Mouse (Mus musculus) hindbrain, embryonic 13.5 days (tissue): ENCODE results near the gene Glrb. TPM values are rescaled to one million over a fixed set of nuclear protein-coding genes. Genes with fewer than 3 reads are reported as not detected.

Experiments
- ATAC-seq: fragments of 200-750 bp; cut with Nextera tagmentation; 2 replicates; pipeline ENCODE4 v1.8.0; 2017; ENCODE audit warnings: moderate TSS enrichment; ENCODE audit not compliant: low FRiP score
- H3K27ac ChIP-seq: fragments of 300-500 bp; sonication (generic); 2 replicates; pipeline ENCODE4 v1.5.1; 2015; ENCODE audit warnings: inconsistent platforms, mild to moderate bottlenecking, moderate library complexity
- H3K27me3 ChIP-seq: fragments of 300-500 bp; sonication (generic); 2 replicates; pipeline ENCODE4 v1.6.1; 2015; ENCODE audit warnings: mild to moderate bottlenecking, inconsistent platforms
- H3K36me3 ChIP-seq: fragments of 300-500 bp; sonication (generic); 2 replicates; pipeline ENCODE4 v1.6.1; 2015; ENCODE audit warnings: mild to moderate bottlenecking, inconsistent platforms
- H3K4me1 ChIP-seq: fragments of 300-500 bp; sonication (generic); replicated peaks from 2 replicates; pipeline ENCODE4 v1.6.1; 2015; ENCODE audit warnings: inconsistent platforms
- H3K4me2 ChIP-seq: fragments of 300-500 bp; sonication (generic); 2 replicates; pipeline ENCODE4 v1.6.1; 2015; ENCODE audit warnings: inconsistent platforms, mild to moderate bottlenecking, moderate library complexity
- H3K4me3 ChIP-seq: fragments of 300-500 bp; sonication (generic); 2 replicates; pipeline ENCODE4 v1.5.1; 2015; ENCODE audit warnings: mild to moderate bottlenecking, inconsistent platforms
- H3K9ac ChIP-seq: fragments of 300-500 bp; sonication (generic); 2 replicates; pipeline ENCODE4 v1.6.1; 2015; ENCODE audit warnings: mild to moderate bottlenecking, inconsistent platforms
- H3K9me3 ChIP-seq: fragments of 300-500 bp; sonication (generic); 2 replicates; pipeline ENCODE4 v1.6.1; 2016; ENCODE audit warnings: inconsistent platforms
- WGBS: fragments of 180-500 bp; shearing (Covaris S2); methylation state at CpG from one replicate; pipeline ENCODE4 v1.1.7; 2015; 5-methylcytosine and 5-hydroxymethylcytosine counted together
- polyA plus RNA-seq: library from polyadenylated mRNA; unstranded; fragments of >200 nt; fragmentation: Nextera tagmentation; extraction: Ambion mirVana; gene quantifications from 2 replicates; pipeline ENCODE4 v1.2.1, GENCODE M21; 2015

The Glrb gene
- polyA plus RNA-seq, result 21.9 and 23.9 TPM in 2 replicates

DNA sequence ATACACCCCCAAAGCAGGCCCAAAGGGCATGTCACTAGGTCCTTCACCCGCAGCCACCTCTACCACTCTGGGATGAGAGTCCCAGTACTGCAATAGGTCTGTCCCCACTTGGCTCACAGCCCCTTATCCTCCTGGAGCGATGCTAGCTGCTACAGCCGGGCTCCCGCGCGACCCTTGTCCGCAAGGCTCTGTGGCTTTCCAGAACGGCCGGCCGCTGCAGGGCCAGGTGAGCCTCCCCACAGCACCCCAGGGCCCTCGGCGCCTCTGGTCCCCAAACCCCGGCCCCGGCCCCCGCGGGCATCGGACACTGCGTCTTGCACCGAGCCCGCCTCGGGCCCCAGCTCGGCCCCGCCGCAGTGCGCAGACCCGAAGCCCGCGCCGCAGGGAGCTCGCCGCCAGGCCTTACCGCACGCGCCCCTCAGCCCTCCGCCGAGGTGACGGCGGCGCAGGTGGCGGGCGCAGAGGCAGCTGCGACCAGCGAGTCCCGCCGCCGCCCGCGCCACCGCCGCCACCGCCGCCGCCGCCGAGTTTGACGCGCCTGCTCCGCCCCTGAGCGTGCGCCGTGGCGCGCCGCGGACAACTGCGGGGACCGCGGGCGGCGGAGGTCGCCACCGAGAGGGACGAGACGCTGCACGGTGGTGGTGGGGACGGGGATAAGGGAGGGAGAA, at the start of gene Glrb:
TSS of gene Glrb (minus strand) at position 550 of the 668 bp plus-strand sequence.
- peak within 1 kb of the TSS; percentile 75 for H3K4me2 ChIP-seq
- no peaks in the 10 kb centered on the region for H3K27me3 ChIP-seq
- under 1% methylated on average over 64 of the region's 76 CpGs for WGBS
- peaks cover 9% of the 10 kb centered on the region; the same call in 1 of the 2 replicates for H3K4me1 ChIP-seq
- H3K4me3 ChIP-seq, result peak within 1 kb of the TSS; percentile 84
- peaks cover 4% of the 10 kb centered on the region; the same call in 1 of the 2 replicates for H3K36me3 ChIP-seq
- peak; percentile 94 for ATAC-seq
- peak within 1 kb of the TSS; percentile 89 for H3K27ac ChIP-seq
- no peaks in the 10 kb centered on the region for H3K9me3 ChIP-seq
- H3K9ac ChIP-seq, result peak within 1 kb of the TSS; percentile 96

DNA sequence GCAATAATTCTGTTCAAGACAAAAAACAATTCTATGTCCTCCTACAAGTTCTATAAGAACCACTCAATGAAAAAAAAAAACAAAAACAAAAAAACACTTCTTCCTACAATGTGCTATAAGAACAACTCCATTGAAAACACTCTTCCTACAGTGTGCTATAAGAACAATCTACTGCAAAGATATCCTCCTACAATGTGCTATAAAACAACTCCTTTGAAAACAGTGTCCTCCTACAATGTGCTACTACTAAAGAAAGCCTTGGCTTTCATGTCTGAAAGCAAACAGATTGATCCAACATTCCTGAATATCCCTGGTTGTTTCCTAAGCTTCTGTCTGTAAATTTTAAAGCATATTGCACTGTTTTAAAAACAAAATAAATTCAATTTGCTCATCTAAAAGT, 46.5 kb upstream of the Glrb start:
- H3K9me3 ChIP-seq, result no peaks in the 10 kb centered on the region
- H3K4me3 ChIP-seq, result no peak overlapping the region
- no peak for ATAC-seq
- no peak overlapping the region for H3K4me2 ChIP-seq
- H3K27me3 ChIP-seq, result no peaks in the 10 kb centered on the region
- H3K36me3 ChIP-seq, result no peaks in the 10 kb centered on the region
- H3K27ac ChIP-seq, result no peak overlapping the region
- no peak overlapping the region for H3K9ac ChIP-seq
- H3K4me1 ChIP-seq, result no peaks in the 10 kb centered on the region

DNA sequence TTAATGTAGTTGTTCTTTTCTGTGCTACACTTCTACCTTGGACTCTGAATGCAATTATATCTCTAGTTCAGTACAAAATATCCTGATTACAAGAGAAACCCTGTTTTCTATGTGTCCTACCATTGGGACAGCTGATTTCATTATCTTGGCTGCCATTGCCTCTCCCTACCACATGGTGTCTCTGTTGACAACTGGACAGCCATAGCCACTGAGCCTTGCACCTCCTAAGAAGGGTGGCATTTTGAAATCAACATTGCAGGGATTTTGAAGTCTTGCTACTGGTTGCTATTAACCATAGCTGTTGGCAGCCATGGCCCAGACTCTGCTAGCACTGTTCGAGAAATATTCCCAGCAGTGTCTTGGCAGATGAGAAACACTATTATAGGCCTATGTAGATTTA, 45.1 kb upstream of the Glrb start:
- ATAC-seq, result peak; percentile 89
- Histone ChIP-seq H3K4me2 (no peak overlapping the region), H3K9me3 (no peaks in the 10 kb centered on the region), H3K9ac (no peak overlapping the region), H3K27me3 (no peaks in the 10 kb centered on the region), H3K4me1 (no peaks in the 10 kb centered on the region), H3K4me3 (no peak overlapping the region), H3K36me3 (no peaks in the 10 kb centered on the region), H3K27ac (no peak overlapping the region)
- WGBS, result 51% methylated on average over 1 of the region's 1 CpGs

DNA sequence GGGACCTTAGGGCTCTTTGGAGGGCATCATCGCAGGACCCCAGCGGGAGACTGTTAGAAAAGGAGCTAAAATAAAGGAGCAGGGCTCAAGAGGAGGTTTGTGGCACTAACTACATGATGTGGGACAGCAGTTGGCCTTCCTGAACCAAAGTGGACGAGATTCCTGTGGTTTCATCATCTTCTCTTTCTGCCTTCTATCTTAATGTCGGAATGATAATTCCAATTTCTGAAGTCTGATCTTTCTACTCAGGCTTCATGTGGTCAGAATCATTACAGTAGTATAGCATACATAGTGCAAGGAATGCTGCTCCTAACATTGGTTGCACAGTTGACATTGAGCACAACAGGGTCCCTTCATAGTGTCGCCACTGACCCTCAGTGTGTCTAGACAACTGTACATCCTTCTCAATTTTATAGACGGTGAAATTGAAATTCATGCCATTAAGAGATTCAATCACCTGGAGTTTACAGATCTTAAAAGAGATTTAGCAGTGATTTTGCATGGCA, 372 bp upstream of the Glrb start:
- Histone ChIP-seq H3K36me3 (no peaks in the 10 kb centered on the region), H3K4me1 (peaks cover 9% of the 10 kb centered on the region; the same call in 1 of the 2 replicates), H3K9me3 (no peaks in the 10 kb centered on the region), H3K9ac (peak overlapping the region; percentile 96), H3K27me3 (no peaks in the 10 kb centered on the region), H3K4me2 (peak overlapping the region; percentile 75), H3K4me3 (peak overlapping the region; percentile 84), H3K27ac (peak overlapping the region; percentile 89)
- peak; percentile 53; the same call in 1 of the 2 replicates for ATAC-seq
- 23% methylated on average over 6 of the region's 6 CpGs for WGBS

DNA sequence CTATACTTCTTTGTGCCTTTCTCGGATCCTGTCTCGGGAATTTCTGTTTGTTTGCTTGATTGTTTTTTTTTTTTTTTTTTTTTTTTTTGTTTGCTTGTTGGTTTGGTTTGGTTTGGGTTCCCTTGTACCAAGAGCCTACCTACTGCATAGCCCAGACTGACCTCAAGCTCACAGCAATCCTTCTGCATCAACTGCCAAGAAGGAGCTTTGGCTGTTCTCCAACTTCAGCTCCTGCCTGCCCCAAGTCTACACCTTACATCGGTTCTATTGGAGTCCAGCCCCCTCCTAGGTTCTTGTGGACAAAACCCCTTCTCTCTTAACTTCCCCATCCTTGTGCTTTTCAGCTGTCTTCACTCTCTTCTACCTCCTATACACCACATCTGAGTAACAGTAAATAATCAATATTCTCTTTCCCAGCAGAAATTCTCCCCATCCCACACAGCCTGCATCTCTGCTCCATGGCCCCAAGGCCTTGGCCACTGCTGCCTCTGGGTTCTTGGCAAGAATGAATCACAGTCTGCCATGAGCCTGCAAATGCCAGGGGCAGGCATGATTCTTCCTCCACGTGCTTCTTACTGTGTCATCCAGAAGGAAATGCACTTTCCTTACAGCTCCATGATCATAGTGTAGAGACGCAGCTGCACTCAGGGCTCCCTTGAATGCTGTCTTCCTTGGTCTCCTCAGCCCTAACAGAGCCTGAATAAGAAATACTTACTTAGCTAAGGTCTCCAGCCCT, 18.5 kb downstream of the Glrb start:
- Histone ChIP-seq H3K4me1 (peaks cover 8% of the 10 kb centered on the region), H3K36me3 (no peaks in the 10 kb centered on the region), H3K9me3 (no peaks in the 10 kb centered on the region), H3K4me3 (no peak overlapping the region), H3K4me2 (no peak overlapping the region), H3K9ac (no peak overlapping the region), H3K27ac (no peak overlapping the region), H3K27me3 (no peaks in the 10 kb centered on the region)
- WGBS, result 76% methylated on average over 5 of the region's 5 CpGs
- ATAC-seq, result no peak

DNA sequence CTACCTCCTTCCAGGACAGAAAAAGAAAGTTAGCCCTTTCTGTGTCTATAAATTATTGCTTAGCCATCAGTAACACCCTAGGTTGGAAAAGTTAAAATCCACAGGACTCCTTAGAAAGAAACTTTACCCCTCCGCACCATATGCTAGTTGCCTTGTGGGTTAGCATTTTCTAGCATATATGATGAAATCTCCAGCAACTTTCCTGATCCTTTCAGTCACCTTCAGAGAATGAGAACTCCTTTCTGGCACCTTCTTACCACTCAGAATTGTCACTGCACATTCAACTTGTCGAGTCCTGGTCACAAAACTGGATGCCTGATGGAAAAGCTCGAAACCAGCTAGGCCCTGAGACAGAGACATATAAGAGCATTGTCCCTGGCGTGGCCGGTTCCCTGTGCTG, 19.1 kb downstream of the Glrb start:
- WGBS, result 89% methylated on average over 5 of the region's 5 CpGs
- Histone ChIP-seq H3K4me3 (no peak overlapping the region), H3K27ac (no peak overlapping the region), H3K4me1 (peaks cover 8% of the 10 kb centered on the region), H3K9me3 (no peaks in the 10 kb centered on the region), H3K36me3 (no peaks in the 10 kb centered on the region), H3K9ac (no peak overlapping the region), H3K27me3 (no peaks in the 10 kb centered on the region), H3K4me2 (no peak overlapping the region)
- ATAC-seq, result no peak

DNA sequence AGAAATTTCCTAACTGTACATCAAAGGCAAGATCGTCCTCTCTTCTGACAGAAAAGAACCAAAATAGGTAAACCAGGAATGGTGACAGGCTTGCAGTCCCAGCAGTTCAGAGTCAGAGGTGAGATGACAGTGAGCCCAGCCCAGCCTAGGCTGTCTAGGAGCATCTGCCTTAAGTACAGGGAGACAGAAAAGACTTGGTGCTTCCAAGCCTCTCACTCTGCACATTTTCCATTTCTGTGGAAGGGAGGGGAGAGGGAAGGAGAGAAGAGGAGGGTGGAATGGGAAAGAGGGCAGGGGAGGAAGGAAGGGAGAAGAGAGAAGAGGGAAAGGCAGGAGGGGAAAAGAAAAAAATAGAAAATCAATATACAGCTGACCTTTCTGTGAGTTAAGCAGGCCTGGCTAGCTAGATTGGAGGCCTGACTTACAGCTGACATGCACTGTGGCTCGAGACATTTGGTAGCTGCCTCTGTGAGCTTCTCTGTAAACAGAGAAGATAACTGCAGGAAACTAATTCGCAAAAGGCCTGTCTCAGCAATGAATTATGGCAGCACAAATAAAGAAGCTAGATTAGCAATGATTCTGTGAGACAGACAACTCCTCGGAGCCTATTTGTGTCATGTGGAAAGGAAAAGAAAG, 20.3 kb downstream of the Glrb start:
- Histone ChIP-seq H3K27me3 (no peaks in the 10 kb centered on the region), H3K4me2 (no peak overlapping the region), H3K4me3 (no peak overlapping the region), H3K4me1 (peaks cover 8% of the 10 kb centered on the region), H3K27ac (peak overlapping the region; percentile 64), H3K9me3 (no peaks in the 10 kb centered on the region), H3K36me3 (no peaks in the 10 kb centered on the region), H3K9ac (peak overlapping the region; percentile 53; the same call in 1 of the 2 replicates)
- WGBS, result 47% methylated on average over 4 of the region's 4 CpGs
- ATAC-seq, result no peak

DNA sequence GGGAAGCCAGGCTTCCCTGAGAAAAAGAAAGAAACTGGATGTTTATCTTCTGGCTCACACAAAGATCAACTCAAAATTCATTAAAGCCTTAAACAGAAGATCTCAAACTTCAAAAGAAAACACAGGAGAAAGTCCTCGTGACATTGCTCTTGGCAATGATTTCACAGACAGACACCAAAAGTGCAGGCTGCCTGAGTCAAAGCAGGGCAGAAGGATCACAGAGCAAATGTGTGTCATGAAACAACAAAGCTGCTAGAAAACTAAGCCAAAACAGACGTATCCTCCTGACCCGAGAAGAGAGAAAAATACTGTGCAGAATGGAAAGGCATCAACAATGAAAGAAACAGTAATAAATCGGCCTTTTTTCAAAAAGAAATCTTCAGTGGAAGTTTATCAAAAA, 22.4 kb downstream of the Glrb start:
- no peak overlapping the region for H3K4me2 ChIP-seq
- no peak overlapping the region for H3K9ac ChIP-seq
- no peaks in the 10 kb centered on the region for H3K27me3 ChIP-seq
- no peaks in the 10 kb centered on the region for H3K9me3 ChIP-seq
- H3K4me1 ChIP-seq, result peaks cover 8% of the 10 kb centered on the region
- 60% methylated on average over 4 of the region's 4 CpGs for WGBS
- H3K4me3 ChIP-seq, result no peak overlapping the region
- H3K27ac ChIP-seq, result no peak overlapping the region
- ATAC-seq, result no peak
- no peaks in the 10 kb centered on the region for H3K36me3 ChIP-seq

DNA sequence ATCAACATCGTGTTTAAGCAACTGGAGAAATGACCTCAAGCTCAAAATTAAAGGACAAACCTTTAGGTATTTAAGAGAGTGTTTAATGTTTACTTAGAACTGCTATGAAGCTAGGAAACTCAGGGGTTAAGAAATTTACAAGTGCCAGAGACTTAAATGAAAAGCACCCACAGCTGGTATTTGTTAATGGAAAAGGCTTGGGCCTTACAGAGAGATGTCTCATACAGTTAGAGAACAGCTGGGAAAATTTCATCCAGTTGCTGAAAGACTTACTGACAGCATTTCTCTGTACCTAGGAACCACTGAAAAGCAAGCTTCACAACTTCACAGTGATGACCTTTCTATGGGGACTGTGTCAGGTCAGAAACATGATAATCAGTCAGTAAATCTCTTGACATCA, 28.3 kb downstream of the Glrb start:
- WGBS, result 76% methylated on average over 1 of the region's 1 CpGs
- no peak overlapping the region for H3K27ac ChIP-seq

DNA sequence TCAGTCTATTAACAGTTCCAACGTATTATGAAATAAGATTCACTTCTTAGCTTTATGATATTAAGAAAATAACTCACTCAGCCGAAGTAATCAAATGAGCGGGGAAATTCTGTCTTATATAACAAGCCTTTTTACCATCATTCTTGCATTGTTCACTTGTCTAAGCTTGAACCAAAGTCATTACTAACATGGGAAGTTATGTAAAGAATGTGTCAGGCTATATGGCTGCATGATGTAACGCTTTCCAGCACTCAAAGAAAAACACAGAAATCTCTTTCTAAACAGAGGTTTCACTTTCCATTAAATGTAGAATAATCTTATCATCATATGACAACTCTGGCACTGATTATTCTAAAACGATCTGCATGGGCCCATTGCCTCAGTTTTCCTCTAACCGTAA, 29.9 kb downstream of the Glrb start:
- no peaks in the 10 kb centered on the region for H3K27me3 ChIP-seq
- no peak overlapping the region for H3K4me2 ChIP-seq
- no peaks in the 10 kb centered on the region for H3K4me1 ChIP-seq
- H3K9me3 ChIP-seq, result no peaks in the 10 kb centered on the region
- whole genome bisulfite sequencing, result 73% methylated on average over 6 of the region's 6 CpGs
- H3K27ac ChIP-seq, result no peak overlapping the region
- H3K36me3 ChIP-seq, result no peaks in the 10 kb centered on the region; the same call in 1 of the 2 replicates
- H3K9ac ChIP-seq, result no peak overlapping the region
- no peak overlapping the region for H3K4me3 ChIP-seq
- no peak for ATAC-seq

More for the DNA sequence above, 28.3 kb downstream of the Glrb start:
- no peak overlapping the region for H3K4me3 ChIP-seq
- no peaks in the 10 kb centered on the region for H3K27me3 ChIP-seq
- no peaks in the 10 kb centered on the region; the same call in 1 of the 2 replicates for H3K36me3 ChIP-seq
- ATAC-seq, result no peak
- H3K4me1 ChIP-seq, result no peaks in the 10 kb centered on the region
- H3K9me3 ChIP-seq, result no peaks in the 10 kb centered on the region
- no peak overlapping the region for H3K9ac ChIP-seq
- H3K4me2 ChIP-seq, result no peak overlapping the region

DNA sequence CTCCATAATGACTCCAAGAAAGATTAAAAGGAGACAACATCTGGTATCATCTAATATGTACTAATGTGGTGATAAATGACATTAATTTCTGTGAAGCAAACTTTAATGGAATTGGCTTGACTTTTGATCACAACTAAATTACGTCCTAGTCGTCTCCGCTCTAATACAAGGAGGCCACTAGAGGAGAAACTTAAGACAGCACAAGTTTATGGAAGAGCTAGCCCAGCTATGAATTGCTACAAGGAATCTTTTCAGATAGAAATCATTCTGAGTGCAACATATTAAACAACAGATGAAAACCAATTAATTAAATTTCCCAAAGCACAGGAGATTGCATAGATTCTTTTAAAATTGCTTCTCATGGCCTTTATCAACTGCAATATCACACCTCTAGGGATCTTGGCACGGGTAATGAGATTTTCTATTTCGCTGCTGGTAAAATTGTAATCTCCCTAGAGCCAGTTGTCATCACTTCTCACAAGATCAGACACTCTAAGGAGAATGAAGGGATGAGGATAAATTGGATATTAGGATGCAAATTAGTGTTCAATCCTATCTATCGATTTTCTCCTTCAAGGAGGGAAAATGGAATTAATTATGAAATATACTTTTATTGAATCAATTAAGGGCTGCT, 32.7 kb downstream of the Glrb start:
- Histone ChIP-seq H3K9me3 (no peaks in the 10 kb centered on the region), H3K4me2 (no peak overlapping the region), H3K4me3 (no peak overlapping the region), H3K27me3 (no peaks in the 10 kb centered on the region), H3K27ac (no peak overlapping the region), H3K36me3 (no peaks in the 10 kb centered on the region; the same call in 1 of the 2 replicates), H3K4me1 (no peaks in the 10 kb centered on the region), H3K9ac (no peak overlapping the region)
- WGBS, result 66% methylated on average over 6 of the region's 6 CpGs
- peak; percentile 84 for ATAC-seq

DNA sequence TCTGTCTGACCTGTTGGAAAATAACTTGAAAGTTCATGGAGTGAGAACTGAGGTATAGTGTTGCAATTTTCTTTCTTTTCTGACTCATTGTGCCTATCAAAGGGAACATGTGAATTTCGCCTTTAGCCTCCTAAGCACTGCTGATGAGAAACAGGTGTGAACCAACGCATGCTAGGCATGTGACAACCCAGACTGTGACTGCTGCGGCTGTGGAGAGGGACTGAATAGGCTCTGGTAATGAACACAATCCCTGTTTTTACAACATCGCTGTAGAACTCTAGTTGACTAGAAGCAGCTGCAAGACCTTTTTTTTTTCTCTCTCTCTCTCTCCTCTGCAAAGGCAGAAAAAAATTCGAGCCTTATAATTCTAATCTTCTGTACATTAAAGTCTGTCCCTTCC, 34.9 kb downstream of the Glrb start:
- no peak overlapping the region for H3K4me2 ChIP-seq
- no peak overlapping the region for H3K4me3 ChIP-seq
- H3K9me3 ChIP-seq, result no peaks in the 10 kb centered on the region
- WGBS, result 57% methylated on average over 5 of the region's 5 CpGs
- 0 out of 2 replicates have a peak, but pooled peaks cover 3% of the 10 kb centered on the region for H3K4me1 ChIP-seq
- no peak for ATAC-seq
- no peak overlapping the region for H3K27ac ChIP-seq
- H3K9ac ChIP-seq, result no peak overlapping the region
- no peaks in the 10 kb centered on the region for H3K27me3 ChIP-seq
- no peaks in the 10 kb centered on the region; the same call in 1 of the 2 replicates for H3K36me3 ChIP-seq
